Mouse (Mus musculus): ENCODE measurements around the gene Ifnar1.

- TF ChIP-seq GATA1 (IDR thresholded peaks at IDR 0.05; ENCODE audit: low read length) = no peak
- TF ChIP-seq TAL1 (IDR thresholded peaks at IDR 0.05; ENCODE audit: low read length) = no peak
Observed at GRCm38 (mm10) chr16:91447512-91447900, 37.5 kb upstream of the Ifnar1 start.
